Mouse (Mus musculus) liver, postnatal 0 days (tissue): ENCODE results near the gene Tmem51. TPM values are rescaled to one million over a fixed set of nuclear protein-coding genes. Genes with fewer than 3 reads are reported as not detected.
A peak's percentile ranks its signal among the peaks of the same experiment; 100 is the strongest.

Experiments
- ATAC-seq: fragments of 200-750 bp; cut with Nextera tagmentation; 2 replicates; pipeline ENCODE4 v1.8.0; 2017; ENCODE audit warnings: mild to moderate bottlenecking, moderate library complexity
- DNase-seq: peaks from one replicate; pipeline ENCODE4 v3.0.0-alpha.2; 2016
- H3K27ac ChIP-seq: fragments of 300-500 bp; sonication (generic); 2 replicates; pipeline ENCODE4 v1.5.1; 2014; ENCODE audit warnings: antibody characterized with exemption, moderate library complexity, mild to moderate bottlenecking, low read depth
- H3K27me3 ChIP-seq: fragments of 300-500 bp; sonication (generic); 2 replicates; pipeline ENCODE4 v1.6.1; 2014; ENCODE audit warnings: low read length, control low read depth, mixed read lengths; ENCODE audit not compliant: insufficient read depth
- H3K36me3 ChIP-seq: fragments of 300-500 bp; sonication (generic); replicated peaks from 2 replicates; pipeline ENCODE4 v1.6.1; 2014; ENCODE audit warnings: mild to moderate bottlenecking, control low read depth, low read length, moderate library complexity, mixed read lengths; ENCODE audit not compliant: insufficient read depth
- H3K4me1 ChIP-seq: fragments of 300-500 bp; sonication (generic); 2 replicates; pipeline ENCODE4 v1.6.1; 2014; ENCODE audit warnings: antibody characterized with exemption, mild to moderate bottlenecking, control low read depth; ENCODE audit not compliant: insufficient read depth
- H3K4me2 ChIP-seq: fragments of 300-500 bp; sonication (generic); 2 replicates; pipeline ENCODE4 v1.6.1; 2014; ENCODE audit warnings: low read depth, mild to moderate bottlenecking, low read length, moderate library complexity, mixed read lengths
- H3K4me3 ChIP-seq: fragments of 300-500 bp; sonication (generic); 2 replicates; pipeline ENCODE4 v1.5.1; 2014; ENCODE audit warnings: low read depth, low read length
- H3K9ac ChIP-seq: fragments of 300-500 bp; sonication (generic); replicated peaks from 2 replicates; pipeline ENCODE4 v1.6.1; 2014; ENCODE audit warnings: mild to moderate bottlenecking, moderate library complexity
- H3K9me3 ChIP-seq: fragments of 300-500 bp; sonication (generic); 2 replicates; pipeline ENCODE4 v1.6.1; 2016; ENCODE audit warnings: mild to moderate bottlenecking, control low read depth, low read length, mixed read lengths
- CTCF ChIP-seq: sonication (generic); IDR thresholded peaks from 2 replicates; pipeline ENCODE4 v1.5.1; 2016; ENCODE audit warnings: antibody characterized with exemption, low read depth
- EP300 ChIP-seq: IDR thresholded peaks from 2 replicates; pipeline ENCODE4 v1.6.1; 2016; ENCODE audit warnings: antibody characterized with exemption, low read depth, mild to moderate bottlenecking
- WGBS: fragments of 180-500 bp; shearing (Covaris S2); extraction: QIAGEN DNeasy Blood & Tissue Kit; methylation state at CpG from one replicate; pipeline ENCODE4 v1.1.7; 2014; ENCODE audit not compliant: insufficient replicate concordance; 5-methylcytosine and 5-hydroxymethylcytosine counted together
- polyA plus RNA-seq: library from polyadenylated mRNA; unstranded; fragments of >200 nt; fragmentation: Nextera tagmentation; extraction: Ambion mirVana; gene quantifications from 2 replicates; pipeline ENCODE4 v1.2.1, GENCODE M21; 2015

Gene Tmem51
- polyA plus RNA-seq, 1 experiment from 2014 or later, result 13.7 TPM

- 37% methylated on average over 14 of the region's 14 CpGs for WGBS
- peaks cover 52% of the 10 kb centered on the region for H3K4me1 ChIP-seq
Measured at GRCm38 (mm10) chr4:142079629-142080486, 4.2 kb downstream of the Tmem51 start.

DNA sequence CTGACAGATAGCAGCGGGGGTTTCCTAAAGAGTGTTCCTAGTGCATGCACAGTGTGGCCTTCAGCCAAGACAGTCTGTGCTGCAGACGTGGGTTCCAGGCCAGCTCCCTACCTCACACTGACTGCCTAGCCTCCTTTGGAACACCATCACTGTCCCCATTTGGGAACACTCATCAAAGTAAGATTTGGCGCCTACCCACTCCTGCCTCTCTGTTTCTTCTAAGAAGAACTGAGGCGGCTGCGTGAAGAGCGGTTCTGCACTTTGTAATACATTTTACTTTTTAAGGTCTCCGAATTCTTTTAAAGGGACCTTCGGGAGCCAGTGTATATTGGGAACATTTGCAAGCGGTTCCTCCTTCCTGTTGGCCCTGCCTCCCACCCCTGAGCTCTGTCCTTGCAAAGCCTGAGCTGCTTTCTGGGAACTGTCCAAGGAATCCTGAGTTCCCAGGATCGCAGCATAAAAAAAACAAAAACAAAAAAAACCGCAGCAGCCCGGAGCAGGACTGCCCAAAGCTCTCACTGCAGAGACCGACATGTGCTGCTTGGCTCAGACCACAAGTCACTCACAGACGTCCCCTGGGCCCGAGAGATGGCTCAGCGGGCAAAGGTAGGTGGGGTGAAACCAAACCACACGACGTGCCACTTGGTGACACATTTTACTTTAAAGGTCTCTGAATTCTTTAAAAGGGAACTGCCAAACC lies 6.4 kb downstream of the Tmem51 start:
- ATAC-seq (no peak), DNase-seq (no peak)
- Histone ChIP-seq H3K4me3 (no peak overlapping the region), H3K4me2 (peak overlapping the region; percentile 19; the same call in 1 of the 2 replicates), H3K9me3 (no peaks in the 10 kb centered on the region), H3K27me3 (no peaks in the 10 kb centered on the region), H3K36me3 (no peaks in the 10 kb centered on the region), H3K4me1 (peaks cover 53% of the 10 kb centered on the region), H3K27ac (peak overlapping the region; percentile 51), H3K9ac (peak overlapping the region; percentile 1; the same call in 1 of the 2 replicates)
- WGBS, result 19% methylated on average over 18 of the region's 18 CpGs
- TF ChIP-seq EP300 (no peak), CTCF (no peak)

More at GRCm38 (mm10) chr4:142079629-142080486, 4.2 kb downstream of the Tmem51 start:
- no peak for DNase-seq
- TF ChIP-seq CTCF (no peak), EP300 (no peak)
- Histone ChIP-seq H3K27ac (0 out of 2 replicates have a peak overlapping the region, but pooled peaks have one; percentile 11), H3K9me3 (no peaks in the 10 kb centered on the region), H3K27me3 (peaks cover 9% of the 10 kb centered on the region; the same call in 1 of the 2 replicates), H3K9ac (no peak overlapping the region), H3K36me3 (no peaks in the 10 kb centered on the region), H3K4me3 (no peak overlapping the region), H3K4me2 (no peak overlapping the region)
- ATAC-seq, result no peak

- TF ChIP-seq CTCF, result no peak
- no peak for TF ChIP-seq EP300
- Histone ChIP-seq H3K27ac (peak overlapping the region; percentile 51; the same call in 1 of the 2 replicates), H3K27me3 (no peaks in the 10 kb centered on the region), H3K36me3 (no peaks in the 10 kb centered on the region), H3K4me3 (no peak overlapping the region), H3K4me1 (peaks cover 45% of the 10 kb centered on the region), H3K9me3 (no peaks in the 10 kb centered on the region), H3K9ac (no peak overlapping the region), H3K4me2 (no peak overlapping the region)
- DNase-seq (no peak), ATAC-seq (no peak)
- 16% methylated on average over 1 of the region's 1 CpGs for WGBS
Measured at GRCm38 (mm10) chr4:142076883-142077282, 7.2 kb downstream of the Tmem51 start.

- Histone ChIP-seq H3K4me3 (no peak overlapping the region), H3K36me3 (no peaks in the 10 kb centered on the region), H3K27ac (peak overlapping the region; percentile 58), H3K9ac (no peak overlapping the region), H3K4me1 (peaks cover 49% of the 10 kb centered on the region), H3K4me2 (no peak overlapping the region), H3K27me3 (no peaks in the 10 kb centered on the region), H3K9me3 (no peaks in the 10 kb centered on the region)
- 57% methylated on average over 11 of the region's 11 CpGs for WGBS
- ATAC-seq, result peak; percentile 48
- TF ChIP-seq EP300 (no peak), CTCF (no peak)
- no peak for DNase-seq
Measured at GRCm38 (mm10) chr4:142075931-142076330, 8.2 kb downstream of the Tmem51 start.

DNA sequence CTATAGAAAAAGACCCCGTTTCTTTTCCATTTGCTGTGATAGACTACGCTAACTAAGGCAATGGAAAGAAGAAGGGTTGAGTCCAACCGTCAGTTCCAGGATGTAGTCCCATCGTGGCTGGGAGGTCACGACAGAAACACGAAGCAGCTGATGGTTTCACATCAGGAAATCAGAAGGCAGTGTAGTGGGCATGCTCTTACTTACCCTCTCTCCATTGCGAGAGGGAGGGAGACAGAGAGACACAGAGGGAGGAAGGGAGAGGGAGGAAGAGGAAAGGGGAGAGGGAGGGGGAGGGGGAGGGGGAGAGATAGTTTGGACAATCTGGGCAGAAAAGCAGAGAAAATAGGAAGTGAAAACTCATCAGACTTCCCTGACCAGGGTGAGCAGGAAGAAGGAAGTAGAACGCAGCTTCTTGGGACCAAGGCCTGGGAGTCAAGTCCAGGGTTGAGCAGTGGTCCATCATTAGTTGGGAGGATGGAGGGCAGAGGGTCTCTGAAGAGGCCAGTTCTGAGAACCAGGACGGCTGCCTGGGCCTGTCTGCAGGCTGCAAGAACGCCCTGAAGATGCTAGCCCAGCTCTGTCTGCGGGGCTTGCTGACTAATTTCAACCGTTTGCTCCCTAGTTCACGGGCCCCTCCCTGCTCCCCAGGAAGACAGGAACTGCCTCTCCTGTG lies 9.9 kb downstream of the Tmem51 start:
- peak overlapping the region; percentile 58; the same call in 1 of the 2 replicates for H3K27ac ChIP-seq
- no peak overlapping the region for H3K4me3 ChIP-seq
- no peaks in the 10 kb centered on the region for H3K27me3 ChIP-seq
- H3K9me3 ChIP-seq, result no peaks in the 10 kb centered on the region
- TF ChIP-seq CTCF, result no peak
- no peak for TF ChIP-seq EP300
- ATAC-seq (no peak), DNase-seq (no peak)
- no peak overlapping the region for H3K9ac ChIP-seq
- 33% methylated on average over 13 of the region's 13 CpGs for whole genome bisulfite sequencing
- no peaks in the 10 kb centered on the region for H3K36me3 ChIP-seq
- peaks cover 48% of the 10 kb centered on the region for H3K4me1 ChIP-seq
- H3K4me2 ChIP-seq, result no peak overlapping the region
